Mouse (Mus musculus) erythroid progenitor cell, adult 5-6 weeks (primary cell): ENCODE results near the gene Ppm1b. TPM values are rescaled to one million over a fixed set of nuclear protein-coding genes. Genes with fewer than 3 reads are reported as not detected.

Experiments used
- ATAC-seq: replicated peaks from 2 replicates; pipeline ENCODE4 v1.8.0; 2016; ENCODE audit warnings: moderate number of reproducible peaks, mild to moderate bottlenecking, moderate TSS enrichment, inconsistent platforms; ENCODE audit not compliant: poor library complexity, low FRiP score, severe bottlenecking
- total RNA-seq, 2 experiments: library from RNA; stranded (forward) in 1 of 2; stranded (reverse) in 1 of 2; fragments of 150-400 nt in 1 of 2; fragments of 186-747, 209-891 nt in 1 of 2; gene quantifications; 2 replicates each; pipeline versions ENCODE4 v1.2.3 to v1.2.4; 2015 to 2017; ENCODE audit warnings: low replicate concordance in 2 of 2

Ppm1b gene
- total RNA-seq, 2 experiments from 2014 or later, result 107 to 124 TPM

- ATAC-seq, result peak; percentile 77
Observed at GRCm38 (mm10) chr17:84956931-84957486, 468 bp downstream of the Ppm1b start.

- peak; percentile 83 for ATAC-seq
Observed at GRCm38 (mm10) chr17:84957487-84958259, 1.1 kb downstream of the Ppm1b start.

- peak; percentile 21 for ATAC-seq
Observed at GRCm38 (mm10) chr17:84958411-84958911, 1.9 kb downstream of the Ppm1b start.

- ATAC-seq, result no peak
Observed at GRCm38 (mm10) chr17:84958986-84959664, 2.6 kb downstream of the Ppm1b start.

DNA sequence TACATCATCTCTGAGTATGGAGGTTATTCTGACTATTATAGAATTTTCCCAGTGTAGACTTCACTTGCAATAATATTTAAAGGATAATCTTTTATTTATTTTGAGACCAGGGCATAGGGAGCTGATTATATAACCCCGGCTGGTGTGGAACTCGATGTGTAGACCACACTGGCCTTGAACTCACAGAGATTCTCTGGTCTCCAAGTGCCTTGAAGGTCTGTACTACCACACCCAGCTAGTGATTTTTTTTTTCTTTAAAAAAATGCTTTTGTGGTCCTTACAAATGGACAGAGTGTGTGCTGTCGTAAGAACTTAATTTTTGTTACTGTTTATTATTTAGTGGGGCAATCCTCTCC lies 3.1 kb downstream of the Ppm1b start:
- no peak for ATAC-seq

GRCm38 (mm10) chr17:84960136-84960535 lies 3.6 kb downstream of the Ppm1b start:
- no peak for ATAC-seq

- ATAC-seq, result no peak
Observed at GRCm38 (mm10) chr17:84962046-84962445, 5.5 kb downstream of the Ppm1b start.

DNA sequence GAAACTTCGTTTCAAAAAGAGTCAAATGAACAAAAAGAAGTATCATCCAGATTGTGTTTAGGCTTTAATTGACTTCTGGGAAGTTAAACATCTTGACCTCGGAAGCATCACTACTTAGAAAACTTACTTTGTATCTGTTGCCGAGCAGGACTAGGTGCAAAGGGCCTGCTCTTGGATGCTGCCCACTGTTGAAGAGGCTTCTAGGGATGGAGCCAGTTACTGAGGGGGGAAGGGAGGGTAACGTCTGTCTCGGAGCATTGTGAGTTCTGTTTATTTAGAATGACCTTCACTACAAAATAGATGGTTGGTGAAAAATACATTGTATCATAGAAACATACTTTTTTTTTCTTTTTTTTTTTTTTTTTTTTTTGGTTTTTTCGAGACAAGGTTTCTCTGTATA lies 7.1 kb downstream of the Ppm1b start:
- no peak for ATAC-seq

DNA sequence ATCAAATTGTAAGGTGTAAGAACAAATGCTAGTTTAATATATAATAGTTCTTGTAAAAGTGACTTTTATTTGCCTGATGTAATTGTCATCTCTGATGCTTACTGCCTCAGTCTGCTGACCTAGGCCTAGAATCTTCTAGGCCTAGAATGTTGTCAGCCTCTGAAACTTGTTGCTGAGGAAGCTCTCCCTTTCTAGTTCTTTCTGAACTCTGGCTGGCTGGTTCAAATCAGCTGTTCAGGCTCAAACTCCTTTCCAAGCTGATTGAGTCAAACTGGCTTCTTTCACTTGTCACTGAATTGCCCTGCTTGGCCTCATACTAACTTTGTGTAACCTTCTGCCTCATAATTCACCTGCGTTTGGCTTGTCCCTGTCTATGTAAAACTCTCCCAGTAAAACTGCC lies 9.7 kb downstream of the Ppm1b start:
- no peak for ATAC-seq

DNA sequence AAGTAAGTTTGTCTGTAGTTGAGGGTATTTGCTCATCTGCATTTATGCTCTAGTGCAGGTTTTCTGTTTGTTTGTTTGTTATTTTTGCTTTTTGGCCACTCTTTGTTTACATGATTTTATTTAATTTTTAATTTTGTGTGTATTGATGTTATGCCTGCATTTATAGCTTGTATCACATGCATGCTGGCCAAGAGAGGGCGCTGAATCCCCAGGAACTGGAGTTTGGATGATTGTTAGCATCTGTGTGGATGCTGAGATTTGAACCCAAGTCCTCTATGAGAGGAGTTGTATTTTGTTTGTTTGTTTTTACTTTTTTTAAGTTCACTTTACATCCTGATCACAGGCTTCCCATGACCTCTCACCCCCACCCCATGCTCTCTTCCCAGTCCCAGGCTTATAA lies 10.5 kb downstream of the Ppm1b start:
- ATAC-seq, result no peak

GRCm38 (mm10) chr17:84969916-84970315 lies 13.4 kb downstream of the Ppm1b start:
- no peak for ATAC-seq

GRCm38 (mm10) chr17:84981721-84982120 lies 25.2 kb downstream of the Ppm1b start:
- ATAC-seq, result no peak

DNA sequence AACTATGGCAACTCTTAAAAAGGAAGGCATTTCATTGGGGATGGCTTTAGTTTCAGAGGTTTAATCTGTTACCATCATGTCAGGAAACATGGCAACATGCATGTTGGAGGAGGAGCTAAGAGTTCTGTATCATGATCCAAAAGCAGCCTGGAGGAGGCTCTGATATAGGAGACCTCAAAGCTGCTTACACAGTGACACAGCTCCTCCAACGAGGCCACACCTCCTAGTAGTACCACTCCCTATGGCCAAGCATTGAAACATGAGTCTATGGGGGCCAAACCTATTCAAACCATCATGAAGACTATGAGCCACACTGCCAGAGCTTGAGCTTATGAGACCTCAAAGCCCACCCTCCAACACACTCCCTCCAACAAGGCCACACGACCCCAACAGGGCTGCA lies 26.2 kb downstream of the Ppm1b start:
- no peak; the same call in 1 of the 2 replicates for ATAC-seq

DNA sequence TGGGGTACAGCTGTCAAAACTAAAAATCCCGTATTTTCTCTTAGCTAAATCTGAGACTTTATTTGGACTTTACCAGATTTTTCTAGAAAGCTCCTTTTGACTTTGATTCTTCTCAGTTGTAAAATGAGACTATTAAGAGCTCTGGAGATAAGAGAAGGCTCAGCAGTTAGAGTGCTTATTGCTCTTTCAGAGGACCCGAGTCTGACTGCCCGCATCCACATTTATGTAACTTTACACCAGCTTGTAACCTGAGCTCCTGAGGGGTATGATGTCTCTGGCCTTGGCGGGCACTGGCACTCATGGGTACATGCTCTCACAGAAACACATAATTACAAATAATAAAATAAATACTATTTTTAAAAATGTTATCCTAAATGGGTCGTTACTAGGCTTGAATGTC lies 29.8 kb downstream of the Ppm1b start:
- ATAC-seq, result no peak

DNA sequence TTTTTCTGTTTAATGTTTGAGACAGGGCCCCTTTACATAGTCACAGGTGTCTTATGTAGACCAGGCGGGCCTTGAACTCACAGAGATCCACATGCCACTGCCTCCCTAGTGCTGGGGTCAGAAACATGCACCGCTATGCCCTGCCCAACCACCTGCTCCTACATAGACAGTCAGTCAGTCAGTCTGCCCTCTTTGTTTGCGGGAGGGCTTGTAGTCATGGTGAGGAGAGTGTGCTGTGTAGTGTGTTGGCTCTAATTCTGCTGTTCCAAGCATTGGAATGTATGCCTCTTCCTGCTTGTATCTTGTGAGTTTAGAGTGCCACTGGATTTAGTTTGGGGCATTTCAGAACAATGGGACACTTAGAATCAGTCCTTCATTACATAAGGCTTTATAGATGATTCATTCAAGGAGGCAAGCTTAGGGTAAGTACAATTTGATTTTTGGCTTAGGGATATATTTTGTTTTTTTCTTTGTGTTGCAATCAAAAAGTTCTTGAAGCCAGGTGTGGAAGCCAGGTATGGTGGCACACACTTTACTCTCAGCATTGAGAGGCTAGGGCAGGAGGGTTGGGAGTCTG lies 31.4 kb downstream of the Ppm1b start:
- no peak for ATAC-seq

- ATAC-seq, result no peak
Observed at GRCm38 (mm10) chr17:84988514-84988913, 32.0 kb downstream of the Ppm1b start.

- no peak for ATAC-seq
Observed at GRCm38 (mm10) chr17:84995844-84996243, 39.3 kb downstream of the Ppm1b start.

GRCm38 (mm10) chr17:84997639-84998038 lies 41.1 kb downstream of the Ppm1b start:
- ATAC-seq, result no peak

DNA sequence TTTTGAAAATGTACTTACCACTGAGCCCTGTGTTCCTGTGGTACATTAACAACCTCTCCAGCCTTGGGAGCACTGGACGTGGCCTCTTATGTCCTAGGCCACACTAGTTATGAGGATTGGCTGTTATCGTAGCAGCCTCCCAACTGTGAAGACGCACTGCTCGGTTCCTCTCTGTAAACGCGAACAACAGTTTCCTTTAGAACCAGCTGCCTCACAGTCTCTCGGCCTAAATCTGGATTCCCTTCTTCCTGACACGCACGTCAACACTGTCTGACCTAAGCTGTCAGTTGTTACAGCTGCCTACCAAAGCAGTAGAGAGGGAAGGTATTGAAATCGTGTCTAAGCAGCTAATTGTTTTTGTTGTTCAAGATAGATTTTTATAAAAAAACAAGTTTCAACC lies 43.1 kb downstream of the Ppm1b start:
- ATAC-seq, result no peak

DNA sequence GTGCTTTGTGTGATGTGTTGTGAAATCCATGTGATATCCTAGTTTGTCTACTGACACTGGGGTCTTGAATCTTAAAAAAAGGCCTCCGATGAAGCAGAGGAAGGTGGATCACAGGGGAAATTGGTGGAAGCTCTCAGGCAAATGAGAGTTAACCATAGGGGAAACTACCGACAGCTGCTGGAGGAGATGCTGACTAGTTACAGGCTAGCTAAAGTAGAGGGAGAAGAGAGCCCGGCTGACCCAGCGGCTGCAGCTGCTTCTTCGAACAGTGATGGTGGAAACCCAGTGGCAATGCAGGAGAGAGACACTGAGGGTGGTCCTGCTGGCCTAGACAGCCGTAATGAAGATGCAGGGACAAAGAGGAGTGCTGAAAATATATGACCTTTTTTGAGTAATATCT lies 56.9 kb downstream of the Ppm1b start:
- no peak for ATAC-seq

DNA sequence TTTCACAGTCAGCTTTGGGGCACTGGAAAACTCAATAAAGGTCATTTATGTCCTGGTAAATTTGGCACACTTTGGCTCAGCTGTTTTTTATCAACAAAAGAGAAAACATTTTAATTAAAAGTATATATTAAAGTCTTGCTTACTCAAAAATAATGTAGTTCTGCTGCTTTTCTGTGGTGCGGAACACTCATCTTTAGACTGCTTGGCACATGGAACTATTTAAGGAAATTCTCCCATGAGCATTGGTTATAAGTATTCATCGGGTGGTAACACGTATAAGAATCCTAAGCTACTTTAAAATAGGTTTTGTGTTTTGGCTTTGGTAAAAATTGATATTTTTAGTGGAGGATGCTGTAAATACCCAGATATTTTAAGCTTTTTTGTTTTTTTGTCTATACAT lies 58.1 kb downstream of the Ppm1b start:
- ATAC-seq, result no peak
